Mouse (Mus musculus): Measurements from ENCODE around the gene Rbm20. TPM values are rescaled to one million over a fixed set of nuclear protein-coding genes. Genes with fewer than 3 reads are reported as not detected.

Rbm20 gene
- polyA plus RNA-seq, 1 experiment from 2014 or later = 0.95 TPM

DNA sequence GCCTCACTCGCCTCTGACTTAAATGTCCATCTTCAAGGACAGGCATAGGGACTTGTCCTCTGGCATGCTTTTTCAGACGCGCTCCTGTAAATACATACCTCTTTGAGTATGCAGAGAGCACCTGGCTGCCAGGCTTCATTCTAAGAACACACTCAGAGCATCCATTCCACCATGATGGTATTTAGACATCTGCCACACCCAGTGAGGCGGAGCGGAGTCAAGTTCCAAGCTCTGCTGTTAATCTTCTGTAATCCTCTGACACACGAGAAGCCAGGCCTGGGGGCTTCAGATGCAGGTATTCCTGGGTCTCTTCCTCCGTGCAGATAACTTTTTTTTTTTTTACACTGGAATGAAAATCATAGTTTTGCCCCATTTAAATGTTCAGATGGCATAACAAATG lies 182.5 kb downstream of the Rbm20 start:
- no peaks in the 10 kb centered on the region for H3K27me3 ChIP-seq (ENCODE audit: control insufficient read depth, insufficient read depth, low read length)
- no peaks in the 10 kb centered on the region for H3K9me3 ChIP-seq (ENCODE audit: control insufficient read depth, low read depth, low read length)
- H3K9ac ChIP-seq (replicated peaks; ENCODE audit: low read depth, low read length) = no peak overlapping the region
- no peaks in the 10 kb centered on the region for H3K36me3 ChIP-seq (ENCODE audit: control insufficient read depth, insufficient read depth, low read length)
- H3K27ac ChIP-seq (ENCODE audit: low read length) = no peak overlapping the region; the same call in 1 of the 2 replicates
- ATAC-seq (ENCODE audit: insufficient number of reproducible peaks, insufficient read depth, low FRiP score, low read depth) = no peak
- 0 out of 2 replicates have a peak overlapping the region, but pooled peaks have one; percentile 22 for H3K4me2 ChIP-seq (replicated peaks; ENCODE audit: low read depth, low read length)
- 45% methylated on average over 7 of the region's 7 CpGs for WGBS
- H3K4me1 ChIP-seq (ENCODE audit: control insufficient read depth, insufficient read depth, low read length) = no peaks in the 10 kb centered on the region
- H3K4me3 ChIP-seq (ENCODE audit: low read depth, low read length) = no peak overlapping the region

DNA sequence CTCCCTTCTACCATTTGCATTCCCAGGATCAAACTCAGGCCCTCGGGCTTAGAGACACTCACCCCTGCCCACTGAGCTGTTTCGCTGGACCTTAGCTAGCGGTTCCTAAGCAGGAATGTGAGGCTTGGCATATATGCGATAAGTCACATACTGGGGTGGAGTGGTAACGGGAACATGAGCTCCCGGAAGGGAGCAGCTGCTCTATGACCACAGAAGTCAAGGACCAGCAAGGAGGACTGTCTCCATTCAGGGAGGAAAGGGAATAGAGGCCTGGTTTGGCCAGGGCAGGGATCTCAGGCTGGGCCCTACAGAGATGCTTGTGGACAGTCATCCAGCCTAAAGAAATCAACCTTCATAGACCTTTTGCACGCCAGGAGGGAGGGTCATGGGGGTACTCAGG lies 184.2 kb downstream of the Rbm20 start:
- Histone ChIP-seq H3K27me3 (ENCODE audit: control insufficient read depth, insufficient read depth, low read length) (no peaks in the 10 kb centered on the region), H3K9me3 (ENCODE audit: control insufficient read depth, low read depth, low read length) (no peaks in the 10 kb centered on the region), H3K36me3 (ENCODE audit: control insufficient read depth, insufficient read depth, low read length) (no peaks in the 10 kb centered on the region), H3K4me3 (ENCODE audit: low read depth, low read length) (no peak overlapping the region), H3K4me2 (replicated peaks; ENCODE audit: low read depth, low read length) (no peak overlapping the region), H3K4me1 (ENCODE audit: control insufficient read depth, insufficient read depth, low read length) (no peaks in the 10 kb centered on the region), H3K9ac (replicated peaks; ENCODE audit: low read depth, low read length) (no peak overlapping the region), H3K27ac (ENCODE audit: low read length) (no peak overlapping the region)
- WGBS = 72% methylated on average over 7 of the region's 7 CpGs
- ATAC-seq (ENCODE audit: insufficient number of reproducible peaks, insufficient read depth, low FRiP score, low read depth) = no peak

DNA sequence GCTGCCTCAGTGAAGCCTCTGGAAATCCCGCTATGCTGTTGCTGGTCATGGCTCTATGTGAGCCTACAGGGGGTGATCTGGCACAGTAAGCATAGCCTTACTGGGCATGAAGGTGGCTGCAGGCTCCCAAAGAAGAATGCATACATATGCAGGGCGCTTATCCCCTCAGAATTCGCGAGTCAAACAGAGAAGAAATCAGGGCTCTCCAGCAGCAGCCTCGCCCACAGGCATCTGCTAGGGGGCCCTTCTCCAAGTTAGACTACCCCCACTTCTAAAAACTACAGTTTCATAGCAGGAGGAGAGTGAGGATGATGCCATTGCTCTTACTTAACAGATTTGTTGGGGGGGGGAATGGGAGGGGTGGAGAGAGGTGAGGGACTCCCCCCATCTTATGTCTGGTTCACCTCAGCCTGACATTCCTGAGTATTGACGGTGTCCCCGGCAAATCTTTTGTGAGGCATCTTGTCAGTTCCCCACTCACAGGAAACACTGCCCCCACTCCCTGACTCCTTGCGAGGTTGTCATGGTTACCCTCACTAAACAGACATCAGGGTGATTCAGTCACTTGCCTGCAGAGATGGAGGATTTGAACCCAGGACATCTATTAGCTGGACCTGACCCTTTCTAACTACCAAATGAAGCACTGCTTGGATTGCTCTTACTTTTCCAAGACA lies 185.6 kb downstream of the Rbm20 start:
- Histone ChIP-seq H3K4me3 (ENCODE audit: low read depth, low read length) (no peak overlapping the region), H3K4me2 (replicated peaks; ENCODE audit: low read depth, low read length) (no peak overlapping the region), H3K9me3 (ENCODE audit: control insufficient read depth, low read depth, low read length) (no peaks in the 10 kb centered on the region), H3K27me3 (ENCODE audit: control insufficient read depth, insufficient read depth, low read length) (no peaks in the 10 kb centered on the region), H3K27ac (ENCODE audit: low read length) (no peak overlapping the region), H3K36me3 (ENCODE audit: control insufficient read depth, insufficient read depth, low read length) (no peaks in the 10 kb centered on the region), H3K4me1 (ENCODE audit: control insufficient read depth, insufficient read depth, low read length) (no peaks in the 10 kb centered on the region), H3K9ac (replicated peaks; ENCODE audit: low read depth, low read length) (no peak overlapping the region)
- no peak for ATAC-seq (ENCODE audit: insufficient number of reproducible peaks, insufficient read depth, low FRiP score, low read depth)
- WGBS = 60% methylated on average over 8 of the region's 8 CpGs

DNA sequence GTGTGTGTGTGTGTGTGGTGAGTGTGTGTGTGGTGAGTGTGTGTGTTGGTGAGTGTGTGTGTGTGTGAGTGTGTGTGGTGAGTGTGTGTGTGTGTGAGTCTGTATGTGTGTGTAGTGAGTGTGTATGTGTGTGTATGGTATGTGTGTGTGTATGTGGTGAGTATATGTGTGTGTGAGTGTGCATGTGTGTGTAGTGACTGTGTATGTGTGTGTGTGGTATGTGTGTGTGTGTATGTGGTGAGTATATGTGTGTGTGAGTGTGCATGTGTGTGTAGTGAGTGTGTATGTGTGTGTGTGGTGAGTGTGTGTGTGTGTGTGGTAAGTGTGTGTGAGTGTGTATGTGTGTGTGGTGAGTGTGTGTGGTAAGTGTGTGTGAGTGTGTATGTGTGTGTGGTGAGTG lies 190.1 kb downstream of the Rbm20 start:
- ATAC-seq (ENCODE audit: insufficient number of reproducible peaks, insufficient read depth, low FRiP score, low read depth) = no peak
- Histone ChIP-seq H3K36me3 (ENCODE audit: control insufficient read depth, insufficient read depth, low read length) (no peaks in the 10 kb centered on the region), H3K9ac (replicated peaks; ENCODE audit: low read depth, low read length) (no peak overlapping the region), H3K9me3 (ENCODE audit: control insufficient read depth, low read depth, low read length) (no peaks in the 10 kb centered on the region), H3K27ac (ENCODE audit: low read length) (no peak overlapping the region), H3K4me1 (ENCODE audit: control insufficient read depth, insufficient read depth, low read length) (no peaks in the 10 kb centered on the region), H3K27me3 (ENCODE audit: control insufficient read depth, insufficient read depth, low read length) (no peaks in the 10 kb centered on the region), H3K4me2 (replicated peaks; ENCODE audit: low read depth, low read length) (no peak overlapping the region), H3K4me3 (ENCODE audit: low read depth, low read length) (no peak overlapping the region)

DNA sequence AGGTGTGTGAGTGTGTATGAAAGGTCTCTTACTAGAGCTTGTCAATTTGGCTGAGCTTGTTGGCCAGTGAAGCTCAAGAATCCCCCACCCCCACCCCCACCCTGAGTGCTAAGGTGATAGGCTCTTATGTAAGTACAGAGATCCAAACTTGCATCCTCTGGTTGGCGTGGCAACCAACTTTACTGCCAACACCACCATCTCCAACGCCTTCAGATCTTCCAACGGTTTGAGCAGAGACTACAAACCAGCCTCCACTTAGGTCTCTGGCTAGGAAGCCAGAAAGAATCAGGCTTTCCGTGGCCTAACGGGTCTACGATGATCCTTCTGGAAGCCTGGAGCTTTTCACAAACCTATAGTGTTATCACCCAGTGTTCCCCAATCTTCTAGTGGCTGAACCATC lies 191.0 kb downstream of the Rbm20 start:
- H3K9me3 ChIP-seq (ENCODE audit: control insufficient read depth, low read depth, low read length) = no peaks in the 10 kb centered on the region
- H3K4me3 ChIP-seq (ENCODE audit: low read depth, low read length) = no peak overlapping the region
- no peak overlapping the region for H3K4me2 ChIP-seq (replicated peaks; ENCODE audit: low read depth, low read length)
- H3K27me3 ChIP-seq (ENCODE audit: control insufficient read depth, insufficient read depth, low read length) = no peaks in the 10 kb centered on the region
- WGBS = 92% methylated on average over 6 of the region's 6 CpGs
- no peak for ATAC-seq (ENCODE audit: insufficient number of reproducible peaks, insufficient read depth, low FRiP score, low read depth)
- H3K9ac ChIP-seq (replicated peaks; ENCODE audit: low read depth, low read length) = no peak overlapping the region
- no peaks in the 10 kb centered on the region for H3K36me3 ChIP-seq (ENCODE audit: control insufficient read depth, insufficient read depth, low read length)
- no peak overlapping the region for H3K27ac ChIP-seq (ENCODE audit: low read length)
- no peaks in the 10 kb centered on the region for H3K4me1 ChIP-seq (ENCODE audit: control insufficient read depth, insufficient read depth, low read length)

DNA sequence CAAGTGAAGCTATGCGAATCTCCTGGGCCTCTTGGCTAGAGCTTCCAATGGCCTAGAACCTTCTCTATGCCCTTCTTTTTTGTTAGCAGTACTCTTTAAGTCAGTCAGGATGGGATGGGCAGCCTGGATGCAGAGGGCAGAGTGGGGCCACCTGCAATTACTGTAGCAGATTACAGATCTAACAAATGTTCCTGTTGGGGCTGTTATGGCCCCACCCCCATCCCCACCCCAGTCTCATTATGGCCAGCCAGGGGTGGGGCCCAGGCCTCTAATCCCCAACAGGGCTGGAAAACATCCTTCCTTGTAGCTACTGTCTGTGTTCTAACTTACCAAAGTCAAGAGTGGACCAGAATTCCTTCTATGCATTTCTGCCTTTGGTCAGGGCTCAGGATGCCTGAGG lies 191.7 kb downstream of the Rbm20 start:
- no peak overlapping the region for H3K27ac ChIP-seq (ENCODE audit: low read length)
- H3K4me1 ChIP-seq (ENCODE audit: control insufficient read depth, insufficient read depth, low read length) = no peaks in the 10 kb centered on the region
- ATAC-seq (ENCODE audit: insufficient number of reproducible peaks, insufficient read depth, low FRiP score, low read depth) = no peak
- H3K9me3 ChIP-seq (ENCODE audit: control insufficient read depth, low read depth, low read length) = no peaks in the 10 kb centered on the region
- no peak overlapping the region for H3K4me3 ChIP-seq (ENCODE audit: low read depth, low read length)
- no peaks in the 10 kb centered on the region for H3K27me3 ChIP-seq (ENCODE audit: control insufficient read depth, insufficient read depth, low read length)
- H3K9ac ChIP-seq (replicated peaks; ENCODE audit: low read depth, low read length) = no peak overlapping the region
- H3K36me3 ChIP-seq (ENCODE audit: control insufficient read depth, insufficient read depth, low read length) = no peaks in the 10 kb centered on the region
- 93% methylated on average over 1 of the region's 1 CpGs for WGBS
- H3K4me2 ChIP-seq (replicated peaks; ENCODE audit: low read depth, low read length) = no peak overlapping the region

DNA sequence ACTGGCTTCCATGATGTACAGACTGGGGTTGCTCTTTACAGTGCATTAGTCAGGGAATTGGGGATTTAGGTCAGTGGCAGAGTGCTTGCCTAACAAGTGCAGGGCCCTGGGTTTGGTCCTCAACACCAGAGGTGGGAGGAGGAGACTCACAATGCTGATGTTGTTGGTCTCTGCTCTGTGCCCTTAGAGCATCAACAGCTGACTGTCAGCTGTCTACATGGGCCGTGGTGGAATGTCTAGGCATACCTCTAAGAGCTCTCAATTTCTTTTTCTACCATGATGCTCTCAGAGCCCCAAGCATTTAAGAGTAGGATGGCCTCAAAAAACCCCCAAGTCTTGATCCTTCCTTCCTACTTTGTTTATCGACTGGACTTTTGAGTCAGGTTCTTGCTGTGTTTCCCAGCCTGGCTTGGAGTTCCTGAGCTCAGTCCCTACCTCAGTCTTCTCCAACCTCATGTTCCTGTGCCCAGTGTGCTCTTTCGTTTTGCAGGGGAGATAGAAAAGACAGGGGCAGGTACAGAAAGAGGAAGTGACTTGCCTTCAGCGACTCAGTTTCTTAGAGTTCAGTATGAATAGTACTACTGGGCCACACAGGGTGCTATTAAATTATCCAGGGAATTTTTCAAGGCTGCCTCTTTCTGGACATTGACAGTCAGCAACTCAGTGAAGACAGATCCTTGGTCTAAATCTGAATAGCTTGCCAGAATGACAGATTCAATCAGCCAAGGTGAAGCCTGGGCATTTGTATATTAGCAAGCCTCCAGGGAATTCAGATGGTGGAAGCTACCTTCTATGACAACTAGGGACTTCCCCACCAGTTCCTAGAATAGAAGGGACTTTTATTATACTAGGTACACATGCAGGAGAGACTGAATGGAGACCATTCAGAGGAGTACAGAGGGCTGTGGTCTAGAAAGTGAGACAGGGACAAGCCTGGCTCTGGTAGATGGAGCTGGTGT lies 192.6 kb downstream of the Rbm20 start:
- ATAC-seq (ENCODE audit: insufficient number of reproducible peaks, insufficient read depth, low FRiP score, low read depth) = no peak
- Histone ChIP-seq H3K9me3 (ENCODE audit: control insufficient read depth, low read depth, low read length) (no peaks in the 10 kb centered on the region), H3K36me3 (ENCODE audit: control insufficient read depth, insufficient read depth, low read length) (no peaks in the 10 kb centered on the region), H3K4me2 (replicated peaks; ENCODE audit: low read depth, low read length) (no peak overlapping the region), H3K4me3 (ENCODE audit: low read depth, low read length) (no peak overlapping the region), H3K27ac (ENCODE audit: low read length) (no peak overlapping the region), H3K4me1 (ENCODE audit: control insufficient read depth, insufficient read depth, low read length) (no peaks in the 10 kb centered on the region), H3K27me3 (ENCODE audit: control insufficient read depth, insufficient read depth, low read length) (no peaks in the 10 kb centered on the region), H3K9ac (replicated peaks; ENCODE audit: low read depth, low read length) (no peak overlapping the region)
- 73% methylated on average over 4 of the region's 4 CpGs for WGBS

DNA sequence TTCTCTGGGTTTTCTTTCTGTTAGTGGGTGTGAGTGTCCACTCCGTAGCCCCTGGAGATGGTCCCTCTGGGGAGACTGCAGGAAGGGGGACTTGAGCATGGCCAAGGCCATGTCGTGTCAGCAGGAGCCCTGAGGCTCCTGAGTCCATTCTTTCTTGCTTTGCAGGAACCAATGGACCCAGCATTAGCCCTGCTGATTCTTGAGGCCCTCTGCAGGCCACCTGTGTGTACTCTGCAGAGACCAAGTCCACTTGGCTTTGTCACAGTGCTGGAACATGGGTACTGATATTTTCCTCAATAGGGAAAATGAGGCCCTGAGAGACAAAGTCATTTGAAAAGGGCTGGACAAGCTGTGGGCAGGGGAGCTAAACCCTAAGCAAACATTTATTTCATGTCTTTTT lies 193.5 kb downstream of the Rbm20 start:
- Histone ChIP-seq H3K27me3 (ENCODE audit: control insufficient read depth, insufficient read depth, low read length) (no peaks in the 10 kb centered on the region), H3K4me2 (replicated peaks; ENCODE audit: low read depth, low read length) (no peak overlapping the region), H3K36me3 (ENCODE audit: control insufficient read depth, insufficient read depth, low read length) (no peaks in the 10 kb centered on the region), H3K9me3 (ENCODE audit: control insufficient read depth, low read depth, low read length) (no peaks in the 10 kb centered on the region), H3K4me3 (ENCODE audit: low read depth, low read length) (no peak overlapping the region), H3K27ac (ENCODE audit: low read length) (no peak overlapping the region), H3K9ac (replicated peaks; ENCODE audit: low read depth, low read length) (no peak overlapping the region), H3K4me1 (ENCODE audit: control insufficient read depth, insufficient read depth, low read length) (no peaks in the 10 kb centered on the region)
- ATAC-seq (ENCODE audit: insufficient number of reproducible peaks, insufficient read depth, low FRiP score, low read depth) = no peak
- 51% methylated on average over 2 of the region's 2 CpGs for WGBS
